Mouse (Mus musculus) frontal cortex, adult (tissue): Measurements from ENCODE around the gene Ulk2.

Source experiments
- ATAC-seq: cut with Nextera tagmentation; 2 replicates; pipeline ENCODE4 v1.9.2; 2017; ENCODE audit warnings: mild to moderate bottlenecking, moderate library complexity, mixed read lengths; ENCODE audit not compliant: low TSS enrichment

Ulk2 gene

DNA sequence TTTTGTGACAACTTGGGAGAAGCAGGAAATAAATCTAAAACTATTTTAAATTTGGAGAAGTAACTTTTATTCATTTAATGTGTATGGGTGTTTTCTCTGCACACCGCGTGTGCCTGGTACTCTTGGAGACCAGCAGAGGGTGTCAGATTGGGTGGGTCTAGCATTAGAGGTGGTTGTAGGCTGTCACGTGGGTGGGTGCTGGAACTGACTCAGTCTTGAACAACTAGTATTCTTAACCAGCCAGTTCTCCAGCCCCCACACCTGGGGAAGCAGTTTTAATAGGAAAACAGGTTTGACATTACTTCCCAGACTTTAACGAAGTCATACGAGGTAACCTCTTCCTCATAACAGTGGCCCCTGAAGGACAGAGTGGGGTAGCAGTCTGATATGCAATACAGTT, 94.4 kb downstream of the Ulk2 start:
- ATAC-seq = no peak

DNA sequence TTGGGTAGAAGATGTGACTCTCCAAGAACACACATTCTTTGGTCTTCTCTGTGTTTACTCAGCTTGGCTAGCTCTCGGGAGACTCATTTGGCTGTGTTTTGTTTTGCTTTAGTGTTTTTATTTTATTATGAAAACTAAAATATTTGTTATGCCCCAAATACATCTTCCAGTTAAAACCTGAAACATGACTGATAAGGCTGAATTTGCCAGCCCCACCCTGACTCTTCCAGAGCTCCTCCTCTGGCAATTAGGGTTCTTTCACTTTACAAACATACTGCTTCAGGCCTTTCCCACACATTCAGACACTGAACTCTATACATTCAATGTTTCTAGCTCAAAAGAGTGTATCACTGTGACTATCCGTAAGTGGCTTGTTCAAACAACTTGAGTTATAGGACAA, 97.7 kb downstream of the Ulk2 start:
- no peak for ATAC-seq

DNA sequence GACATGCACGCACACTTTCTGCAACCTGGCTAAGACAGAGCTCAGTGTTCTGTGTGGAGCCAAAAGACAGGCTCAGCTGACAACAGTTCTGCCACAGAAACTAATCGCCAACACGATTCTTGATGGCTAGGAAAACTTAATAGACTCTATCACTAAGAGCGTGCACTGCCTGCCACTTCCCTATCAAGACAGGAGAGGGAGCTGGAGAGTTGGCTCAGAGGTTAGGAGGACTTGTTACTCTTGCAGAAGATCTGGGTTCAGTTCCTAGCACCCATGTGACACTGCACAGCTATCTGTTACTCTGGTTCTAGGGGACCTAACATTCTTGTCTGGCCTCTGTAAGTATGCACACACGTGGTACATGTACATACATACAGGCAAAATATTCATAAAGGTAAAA, 103.3 kb downstream of the Ulk2 start:
- ATAC-seq = no peak

DNA sequence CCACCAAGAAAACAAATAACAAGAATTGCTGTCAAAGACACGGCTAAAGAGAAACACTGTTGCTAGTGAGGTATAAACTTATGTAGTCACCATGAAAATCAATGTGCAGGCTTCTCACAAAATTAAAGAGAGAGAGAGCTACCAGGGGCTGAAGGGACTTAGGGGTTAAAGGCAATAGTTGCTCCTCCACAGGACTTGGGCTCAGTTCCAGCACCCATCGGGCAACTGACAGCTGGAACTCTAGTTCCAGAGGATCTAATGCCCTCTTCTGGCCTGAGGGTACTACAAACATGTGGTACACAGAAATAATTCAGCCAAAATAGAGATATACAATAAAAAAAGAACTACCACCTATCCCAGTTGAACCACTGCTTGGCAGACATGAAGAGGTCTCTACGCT, 107.7 kb downstream of the Ulk2 start:
- ATAC-seq = no peak

DNA sequence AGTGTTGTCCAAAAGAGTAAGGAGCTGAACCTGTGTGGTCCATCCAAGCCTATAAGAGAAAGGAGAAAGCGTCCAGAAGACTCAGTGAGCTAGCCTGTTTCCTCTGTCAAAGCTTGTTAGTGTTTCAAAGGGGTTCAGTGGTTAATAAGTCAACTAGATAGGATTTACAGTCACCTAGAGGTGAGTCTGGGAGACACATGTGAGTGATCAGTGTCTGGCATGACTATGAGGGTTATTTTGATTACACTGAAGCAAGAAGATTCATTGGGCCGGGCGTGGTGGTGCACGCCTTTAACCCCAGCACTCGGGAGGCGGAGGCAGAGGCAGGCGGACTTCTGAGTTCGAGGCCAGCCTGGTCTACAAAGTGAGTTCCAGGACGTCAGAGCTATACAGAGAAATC, 109.1 kb downstream of the Ulk2 start:
- ATAC-seq = no peak

DNA sequence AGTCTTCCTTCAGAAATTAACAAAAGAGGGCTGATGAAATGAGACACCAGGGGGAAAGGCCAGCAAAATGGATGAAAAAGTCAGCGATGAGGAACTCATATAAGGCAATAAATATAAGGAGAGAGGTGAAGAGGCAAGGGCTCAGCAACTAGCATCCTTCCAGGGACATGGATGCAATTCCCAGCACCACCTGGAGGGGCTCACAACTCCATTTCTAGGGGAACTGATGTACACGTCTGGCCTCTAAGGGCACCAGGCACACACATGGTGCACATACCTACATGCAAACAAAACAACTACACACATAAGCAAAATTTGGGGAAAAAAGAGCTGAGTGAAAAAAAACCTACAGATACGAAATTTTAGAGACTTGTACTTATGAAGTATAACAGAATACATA, 110.4 kb downstream of the Ulk2 start:
- no peak for ATAC-seq

DNA sequence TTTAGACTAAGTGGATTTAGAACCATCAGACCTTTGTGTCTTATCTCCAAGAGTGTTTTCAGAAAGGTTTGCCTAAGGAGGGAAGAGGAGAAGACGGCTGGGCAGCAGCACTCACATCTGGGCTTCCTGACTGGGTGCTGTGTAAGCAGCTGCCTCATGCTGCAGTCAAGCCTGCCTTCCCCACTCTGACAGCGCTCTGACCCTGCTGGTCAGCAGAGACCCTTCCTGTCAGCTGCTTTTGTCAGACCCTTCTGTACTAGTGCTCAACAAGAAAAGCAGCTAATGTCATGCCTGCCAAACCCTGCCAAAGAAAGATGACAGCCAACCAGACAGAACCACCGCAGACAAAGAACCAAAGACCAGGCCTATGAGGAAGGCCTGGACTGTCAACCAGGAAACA, 111.1 kb downstream of the Ulk2 start:
- ATAC-seq = no peak

DNA sequence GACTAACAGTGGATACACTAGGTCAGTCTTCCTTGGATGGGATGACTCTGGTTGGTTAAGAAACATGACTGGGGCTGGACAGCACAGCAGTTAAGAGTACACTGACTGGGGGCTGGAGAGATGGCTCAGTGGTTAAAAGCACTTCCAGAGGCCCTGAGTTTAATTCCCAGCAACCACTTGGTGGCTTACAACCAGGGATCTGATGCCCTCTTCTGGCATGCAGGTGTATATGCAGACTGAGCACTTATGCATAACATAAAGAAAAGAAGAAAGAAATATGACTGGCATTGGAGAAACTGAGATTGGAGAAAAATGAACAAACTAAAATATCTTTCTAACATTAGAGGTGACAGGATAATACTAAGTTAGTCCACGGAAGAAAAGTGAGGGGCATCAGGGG, 114.4 kb downstream of the Ulk2 start:
- no peak for ATAC-seq

DNA sequence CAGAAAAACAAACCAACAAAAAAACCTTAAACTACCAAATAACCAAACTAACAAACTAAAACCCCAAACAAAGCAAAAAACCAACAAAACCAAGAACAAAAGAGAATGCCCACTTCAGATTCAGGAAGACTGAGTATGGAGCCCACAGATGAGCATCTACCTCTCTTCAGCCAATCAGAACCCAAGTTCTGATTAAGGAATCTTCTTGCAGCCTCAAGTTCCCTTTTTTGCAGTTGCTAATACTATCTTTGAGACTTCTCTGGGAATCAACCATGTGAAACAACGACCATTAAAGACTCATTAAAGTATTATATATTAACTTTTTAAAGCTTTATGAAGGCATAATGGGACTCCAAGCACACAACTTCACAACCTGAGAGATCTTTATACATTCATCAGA, 117.6 kb downstream of the Ulk2 start:
- ATAC-seq = no peak

DNA sequence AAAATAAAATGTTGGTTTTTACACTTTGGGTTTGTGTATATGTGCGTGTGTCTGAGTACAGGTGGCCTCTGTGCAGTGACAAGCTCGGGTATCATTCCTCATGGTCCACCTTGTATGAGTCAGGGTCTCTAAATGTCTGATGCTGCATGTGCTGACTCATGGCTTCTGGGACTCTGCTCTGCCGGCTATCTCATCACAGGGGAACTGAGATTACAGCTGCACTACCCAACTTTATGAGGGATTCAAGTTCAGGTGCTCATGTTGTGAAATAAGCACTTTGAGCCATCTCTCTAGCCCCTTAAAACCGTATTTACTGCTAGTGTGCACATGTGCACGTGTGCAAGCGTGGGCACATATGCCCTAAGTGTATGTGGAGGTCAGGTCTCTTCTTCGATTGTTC, 122.2 kb downstream of the Ulk2 start:
- ATAC-seq = no peak

DNA sequence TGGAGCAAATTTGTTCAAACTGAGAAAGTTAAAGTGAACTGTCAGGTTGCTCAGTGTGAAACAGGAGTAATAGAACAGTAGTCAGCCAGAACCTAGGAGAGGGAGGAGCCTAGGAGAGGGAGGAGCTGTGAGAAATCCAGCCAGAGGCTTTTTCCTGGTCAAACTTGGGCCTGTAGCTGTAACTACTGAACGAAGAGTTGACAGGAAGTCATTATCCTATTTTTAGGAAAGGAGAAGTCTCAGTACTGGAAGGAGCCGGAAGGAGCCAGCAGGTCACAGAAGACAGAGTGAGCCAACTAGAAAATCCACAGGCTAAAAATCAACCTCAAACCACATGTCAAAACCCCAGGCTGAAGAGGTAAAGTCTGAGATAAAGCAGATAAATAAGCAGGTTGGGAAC, 126.8 kb downstream of the Ulk2 start:
- no peak for ATAC-seq
